In the genomic region with DNA sequence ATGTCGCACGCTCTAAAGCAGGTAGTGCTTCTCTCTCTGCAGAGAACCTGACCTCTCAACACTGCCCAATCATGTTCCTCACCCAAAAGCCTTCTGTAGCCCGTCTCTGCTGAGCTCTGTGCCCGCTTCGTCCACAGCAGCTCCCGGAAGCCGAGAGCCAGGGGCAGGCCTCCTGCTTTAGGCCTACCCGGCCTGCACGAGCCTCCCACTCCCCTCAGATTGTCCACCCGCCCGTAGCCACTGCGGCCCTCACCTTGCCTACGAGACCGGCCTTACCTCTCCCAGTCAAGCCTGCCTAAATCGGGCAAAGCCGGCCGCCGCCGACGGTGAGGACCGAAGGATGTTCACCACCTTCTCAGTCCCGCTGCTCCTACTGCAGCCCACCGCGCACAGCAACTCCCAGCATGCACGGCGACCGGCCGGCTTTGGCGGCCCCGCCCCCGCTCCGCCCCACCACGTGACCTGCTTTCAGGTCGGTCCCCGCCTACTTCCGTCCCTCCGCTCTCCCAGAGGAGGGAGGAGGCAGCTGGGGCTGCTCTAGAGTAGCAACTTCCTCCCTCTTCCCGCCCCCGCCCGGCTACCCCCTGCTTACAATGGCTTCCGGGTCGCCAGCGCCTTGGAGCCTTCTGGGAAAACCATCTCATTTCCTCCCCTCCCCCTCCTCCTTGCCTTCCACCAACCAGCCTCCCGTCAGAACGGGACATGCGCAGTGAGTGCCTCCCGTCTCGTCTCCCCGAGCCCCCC, we compare ENCODE assay signal across 8 mouse cellular contexts. TPM values are rescaled to one million over a fixed set of nuclear protein-coding genes. Genes with fewer than 3 reads are reported as not detected.
DNase-seq lines count a peak whose midpoint lies in the region; ATAC-seq and TF ChIP-seq lines count a peak whose summit lies in the region.

Gene Mbd5 (plus strand): TSS at position 668 of the 744 bp plus-strand sequence.

- H3K4me1 ChIP-seq in cortical plate, adult 2 months (ENCODE audit: control insufficient read depth, insufficient read depth, low read length): 0 out of 2 replicates have a peak, but pooled peaks cover 1% of the 10 kb centered on the region
- H3K4me1 ChIP-seq in megakaryocyte, embryonic 14.5 days: peaks cover 18% of the 10 kb centered on the region; the same call in 1 of the 2 replicates

- H3K4me3 ChIP-seq in cortical plate, adult 2 months (ENCODE audit: insufficient read depth, low read length): peak within 1 kb of the TSS; percentile 99
- H3K4me3 ChIP-seq in megakaryocyte, embryonic 14.5 days (replicated peaks): peak within 1 kb of the TSS; percentile 99

- peak; percentile 96 for ATAC-seq in activated CD4-positive, CD25-positive, alpha-beta regulatory T cell, adult 4 months

- no peaks in the 10 kb centered on the region for H3K27me3 ChIP-seq in megakaryocyte, embryonic 14.5 days (replicated peaks)

- TF ChIP-seq POLR2A in cortical plate, adult 2 months (IDR thresholded peaks at IDR 0.05; ENCODE audit: extremely low read depth, insufficient read depth, low read length): peak; percentile 88

- peak within 1 kb of the TSS; percentile 95 for H3K27ac ChIP-seq in cortical plate, adult 2 months (ENCODE audit: insufficient read depth, low read length)

- peaks cover 3% of the 10 kb centered on the region for H3K36me3 ChIP-seq in megakaryocyte, embryonic 14.5 days (replicated peaks; ENCODE audit: low read length)

- peak; percentile 98 for DNase-seq in gastrocnemius, adult 8-10 months (ENCODE audit: low spot score in 2 of 2)
- DNase-seq in hindlimb bud, embryonic 11.5 days (ENCODE audit: extremely low spot score, low read depth, low spot score): peak; percentile 92
- DNase-seq in left cerebral cortex, adult 8-10 months (ENCODE audit: low spot score in 2 of 2): peak; percentile 94 to 99
- DNase-seq in right cerebral cortex, postnatal 10 days (ENCODE audit: low spot score in 2 of 2): peak; percentile 99 to 100
- peak; percentile 98 for DNase-seq in urinary bladder, postnatal 25 days (ENCODE audit: low spot score)

- H3K9me3 ChIP-seq in megakaryocyte, embryonic 14.5 days: no peaks in the 10 kb centered on the region

- no peak for TF ChIP-seq CTCF in cortical plate, adult 2 months (IDR thresholded peaks at IDR 0.05; ENCODE audit: extremely low read depth, insufficient read depth, low read length)

RNA-seq across cellular contexts. Expression of gene Mbd5, which starts in this region (rescaled TPM):
- 10 to 100 TPM; 19.8 to 23.9 TPM for polyA plus RNA-seq in activated CD4-positive, CD25-positive, alpha-beta regulatory T cell, adult 4 months (2017; shearing (Covaris generic))
- polyA plus RNA-seq in cortical plate, adult 2 months (2012; rRNA removed): 29.9 and 30.3 TPM in 2 replicates
- 10 to 100 TPM; 39.0 to 46.3 (median 39.9) TPM for total RNA-seq in gastrocnemius, adult 8-10 months (2022)
- total RNA-seq in left cerebral cortex, adult 8-10 months (2022): 100 to 1,000 TPM; 105 to 146 (median 122) TPM
- polyA plus RNA-seq in megakaryocyte, embryonic 14.5 days (2012; ENCODE audit: insufficient read depth, low replicate concordance): 0.40 and 0.65 TPM in 2 replicates

Comparison
In these comparisons a context has a peak if more than half of its experiments do, and no peak if none do; other contexts are left out.
1. Peak in every context shown above with its lines: DNase-seq, ATAC-seq, H3K4me3 ChIP-seq and H3K27ac ChIP-seq.
2. RNA of gene Mbd5 (polyA plus RNA-seq): 29.9 to 30.3 TPM in cortical plate, adult 2 months and 19.8 to 23.9 TPM in activated CD4-positive, CD25-positive, alpha-beta regulatory T cell, adult 4 months; 0.40 to 0.65 TPM in megakaryocyte, embryonic 14.5 days; every median in the first group is over 10 times any median in the second.